Mouse (Mus musculus) cerebellum, postnatal 14 days (tissue): Measurements from ENCODE around the gene Smim24.

Experiments used
- DNase-seq, 2 experiments: peaks; one replicate each; pipeline ENCODE4 v3.0.0; 2021; ENCODE audit warnings: mixed read lengths in 2 of 2

Gene Smim24

DNA sequence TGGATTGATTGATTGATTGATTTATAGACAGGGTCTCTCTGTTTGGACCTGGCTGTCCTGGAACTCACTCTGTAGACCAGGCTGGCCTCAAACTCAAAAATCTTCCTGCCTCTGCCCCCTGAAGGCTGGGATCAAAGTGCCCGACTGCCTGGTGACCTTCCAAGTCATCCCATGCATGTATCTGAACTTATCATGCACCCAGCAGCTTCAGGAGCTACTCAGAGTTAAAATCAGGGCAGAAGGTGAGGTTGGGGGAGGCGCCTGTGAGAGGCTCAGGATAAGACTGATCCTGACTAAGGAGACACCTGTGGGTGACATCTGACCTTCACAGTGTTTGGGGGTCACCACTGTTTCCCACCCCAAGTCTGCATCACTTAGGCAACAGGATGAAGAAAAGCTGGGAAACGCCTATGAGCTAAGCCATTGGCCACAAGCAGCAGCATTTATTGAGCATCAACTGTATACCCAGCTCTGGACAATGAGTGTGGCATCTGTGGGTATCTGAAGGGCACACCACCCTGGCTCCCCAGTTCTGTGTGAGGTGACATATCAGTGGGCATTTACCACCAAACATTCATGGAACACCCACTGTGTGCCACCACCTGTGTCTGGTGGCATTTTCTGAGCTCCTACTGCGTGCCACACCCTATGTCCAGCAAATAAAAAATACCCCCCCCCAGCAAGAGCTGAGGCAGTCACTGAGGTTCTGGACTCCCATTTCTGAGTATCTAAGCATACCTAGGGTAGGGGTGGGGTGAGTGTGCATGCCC lies 30.8 kb downstream of the Smim24 start:
- DNase-seq, result peak; percentile 20 to 34

DNA sequence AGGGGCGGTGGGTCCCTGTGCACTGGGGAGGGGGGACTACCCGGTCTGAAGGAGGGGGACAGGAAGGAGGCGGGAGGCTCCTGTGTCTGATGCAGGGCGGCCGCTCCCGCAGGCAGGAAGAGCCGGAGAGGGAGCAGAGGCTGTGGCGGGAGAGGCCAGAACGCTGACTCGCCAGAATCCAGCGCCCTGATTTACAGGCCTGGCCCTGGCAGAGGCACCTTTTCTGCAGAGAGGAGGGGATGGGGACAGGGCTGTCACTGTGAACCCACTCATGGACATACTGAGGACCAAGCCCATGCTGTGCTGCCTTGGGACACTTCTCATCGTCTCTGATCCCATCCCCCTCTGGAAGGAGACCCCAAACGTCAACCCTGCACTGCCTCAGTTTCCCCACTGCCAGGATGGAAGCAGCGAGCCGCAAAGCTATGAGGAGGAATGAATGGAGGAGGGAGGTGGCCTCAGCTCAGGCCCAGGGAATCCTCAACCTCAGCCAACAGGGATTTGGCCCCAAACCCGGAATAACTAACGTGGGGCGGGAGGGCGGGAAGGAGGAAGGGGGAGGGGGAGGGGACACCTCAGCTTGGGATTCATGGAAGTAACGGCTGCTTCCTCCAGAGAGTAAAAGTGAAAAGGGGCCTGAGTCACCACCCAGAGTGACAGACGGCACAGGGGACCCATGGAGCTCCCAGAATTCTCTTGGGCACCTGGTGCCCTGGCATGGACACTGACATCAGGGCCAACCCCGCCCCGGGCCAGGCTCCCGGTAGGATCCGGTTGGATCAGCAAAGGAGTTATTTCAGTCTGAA lies 31.6 kb downstream of the Smim24 start:
- peak; percentile 84 to 86 for DNase-seq

GRCm38 (mm10) chr10:81425236-81425850 lies 32.5 kb downstream of the Smim24 start:
- DNase-seq, result peak; percentile 64 to 66

- DNase-seq, result peak; percentile 62 to 80
Measured at GRCm38 (mm10) chr10:81426081-81426671, 33.3 kb downstream of the Smim24 start.

DNA sequence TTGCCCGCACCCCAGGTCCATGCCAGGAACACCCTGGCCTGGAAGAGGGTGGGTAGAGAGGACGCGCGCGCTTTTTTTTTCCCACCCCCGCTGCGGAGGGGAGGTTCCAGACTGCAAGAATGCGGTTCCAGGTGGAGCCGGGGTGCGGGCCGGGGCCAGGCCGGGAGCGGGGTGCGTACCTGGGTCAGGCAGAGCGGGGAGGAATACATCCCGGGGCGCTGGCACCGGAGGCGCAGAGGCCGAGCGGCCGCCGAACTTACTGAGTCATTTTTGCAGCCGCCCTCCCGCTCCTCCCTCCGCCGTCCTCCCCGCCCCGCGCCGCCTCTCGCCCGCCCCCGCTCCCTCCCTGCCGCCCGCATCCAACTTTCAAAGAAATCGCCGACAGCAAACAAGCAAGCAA lies 34.0 kb downstream of the Smim24 start:
- peak; percentile 79 to 80 for DNase-seq

GRCm38 (mm10) chr10:81427327-81427726 lies 34.5 kb downstream of the Smim24 start:
- DNase-seq, result peak in 1 of 2 experiments; percentile 26

GRCm38 (mm10) chr10:81427804-81428506 lies 35.1 kb downstream of the Smim24 start:
- DNase-seq, result peak; percentile 59 to 64

GRCm38 (mm10) chr10:81428507-81428870 lies 35.6 kb downstream of the Smim24 start:
- DNase-seq, result no peak

GRCm38 (mm10) chr10:81429092-81429491 lies 36.2 kb downstream of the Smim24 start:
- DNase-seq, result peak; percentile 23 to 24

- DNase-seq, result peak; percentile 67 to 71
Measured at GRCm38 (mm10) chr10:81429605-81430061, 36.8 kb downstream of the Smim24 start.

DNA sequence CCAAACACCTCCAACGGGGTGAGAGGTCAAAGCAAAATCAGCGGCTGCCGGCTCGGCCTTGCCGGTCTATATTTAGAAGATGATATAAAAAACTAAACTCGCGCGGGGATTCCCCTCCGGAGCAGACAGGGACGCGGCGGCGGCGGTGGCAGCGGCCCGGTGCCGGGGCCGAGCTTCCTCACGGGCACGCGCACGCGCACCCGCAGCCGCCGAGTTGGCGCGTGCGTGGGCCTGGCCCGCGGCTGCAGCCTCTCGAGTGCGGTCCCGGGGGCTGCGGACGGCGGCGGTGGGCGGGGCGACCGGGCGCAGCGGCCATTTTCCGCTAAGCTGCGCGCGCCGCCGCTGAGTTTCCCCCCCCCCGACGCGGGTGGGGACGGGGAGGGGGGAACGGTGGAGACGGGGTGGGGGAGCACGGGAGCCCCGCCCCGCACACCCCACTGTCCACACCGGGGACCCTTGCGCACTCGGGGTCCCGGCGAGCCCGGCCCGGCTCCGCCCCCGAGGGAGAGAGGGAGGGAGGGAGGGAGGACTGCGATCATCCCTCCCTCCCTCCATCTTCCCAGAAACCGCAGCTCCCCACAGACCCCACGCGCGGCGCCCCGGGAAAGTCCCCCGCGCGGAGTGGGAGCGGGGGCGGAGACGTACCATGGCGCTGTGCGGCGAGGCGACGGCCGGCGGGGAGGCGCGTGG lies 37.4 kb downstream of the Smim24 start:
- DNase-seq, result peak; percentile 89 to 92

DNA sequence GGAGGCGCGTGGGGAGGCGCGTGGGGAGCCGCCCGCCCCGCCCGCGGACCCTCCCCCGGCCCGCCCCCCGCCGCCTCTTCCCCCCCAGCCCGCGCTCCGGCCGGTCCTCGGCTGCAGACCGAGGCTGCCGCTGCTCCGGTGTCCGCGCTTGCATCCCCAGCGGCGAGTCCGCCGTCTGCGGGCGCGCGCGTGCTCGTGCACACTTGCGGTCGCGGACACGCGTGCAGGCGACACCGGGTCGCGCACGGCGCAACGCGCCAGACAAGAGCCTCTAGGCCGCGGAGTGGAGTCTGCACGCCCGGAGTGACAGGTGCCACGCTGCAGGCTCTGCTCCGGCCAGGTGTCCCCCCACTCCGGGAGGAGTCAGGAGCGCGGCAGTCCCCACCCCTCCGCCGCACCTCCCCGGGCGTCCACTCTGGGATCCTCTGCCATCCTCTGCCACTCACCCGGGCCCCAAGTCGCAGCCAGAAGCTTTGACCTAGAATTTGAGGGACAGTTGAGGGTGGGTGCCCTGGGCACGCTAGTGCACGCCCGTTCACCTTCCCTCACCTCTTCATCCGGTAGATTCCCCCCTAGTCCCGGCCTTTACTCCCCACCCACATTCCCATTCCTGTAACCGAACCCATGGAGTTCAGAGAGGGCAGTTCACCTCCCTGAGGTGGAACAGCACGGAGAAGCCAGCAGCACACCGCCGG lies 38.1 kb downstream of the Smim24 start:
- peak; percentile 90 to 91 for DNase-seq

- DNase-seq, result peak; percentile 68 to 79
Measured at GRCm38 (mm10) chr10:81431526-81432168, 38.8 kb downstream of the Smim24 start.

- DNase-seq, result no peak
Measured at GRCm38 (mm10) chr10:81432169-81432867, 39.5 kb downstream of the Smim24 start.

DNA sequence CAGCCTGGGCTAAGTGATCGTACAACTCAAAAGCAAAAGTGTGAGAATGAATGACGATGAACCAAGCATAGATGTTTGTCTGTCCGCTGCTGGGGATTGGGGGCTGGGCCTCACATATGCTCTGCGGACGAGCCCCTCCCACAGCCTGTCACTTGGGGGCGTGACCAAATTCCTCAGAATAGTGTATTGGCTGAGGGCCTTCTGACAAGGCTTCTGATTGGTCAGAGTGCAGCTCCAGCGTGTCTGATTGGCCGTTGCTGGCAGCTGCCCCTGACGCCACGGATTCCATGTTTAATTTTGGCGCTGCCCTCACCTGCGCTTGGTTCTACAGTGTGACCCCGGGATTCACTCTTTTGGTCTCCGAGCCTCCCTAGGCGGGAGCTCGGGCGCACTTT lies 40.0 kb downstream of the Smim24 start:
- DNase-seq, result peak; percentile 95 to 96

DNA sequence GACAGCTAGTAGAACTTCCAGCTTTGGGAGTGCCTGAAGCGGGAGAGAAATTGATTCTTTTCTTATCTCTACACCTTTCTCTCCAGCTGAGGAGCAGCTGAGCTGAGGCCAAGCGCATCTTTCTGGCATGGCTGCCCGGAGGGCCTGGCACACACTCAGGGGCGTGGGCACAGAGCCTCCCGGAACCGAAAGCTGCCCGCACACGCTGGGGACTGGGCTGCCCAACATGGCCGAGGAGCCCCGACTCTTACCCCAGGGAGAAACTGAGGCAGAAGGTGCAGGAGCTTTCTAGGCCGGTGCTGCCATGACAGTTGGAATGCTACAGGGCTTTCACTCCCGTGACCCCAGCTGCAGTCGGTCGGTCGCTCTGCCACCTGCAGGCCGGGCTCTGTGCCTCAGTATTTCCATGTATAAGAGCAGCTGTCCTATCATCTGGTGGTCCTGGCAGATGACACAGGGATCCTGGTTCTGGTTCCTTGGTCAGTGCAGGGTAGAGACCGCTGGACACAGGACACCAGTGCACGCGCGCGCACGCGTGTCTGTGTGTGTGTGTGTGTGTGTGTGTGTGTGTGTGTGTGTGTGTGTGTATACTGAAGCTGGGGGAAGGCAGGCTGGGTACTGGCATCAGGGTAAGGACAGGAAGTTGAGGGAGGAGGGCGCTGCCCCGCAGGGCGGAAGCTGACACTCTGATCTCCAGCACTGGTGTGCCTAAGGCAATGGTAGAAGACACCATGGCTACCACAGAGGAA lies 40.9 kb downstream of the Smim24 start:
- DNase-seq, result peak; percentile 70 to 73

DNA sequence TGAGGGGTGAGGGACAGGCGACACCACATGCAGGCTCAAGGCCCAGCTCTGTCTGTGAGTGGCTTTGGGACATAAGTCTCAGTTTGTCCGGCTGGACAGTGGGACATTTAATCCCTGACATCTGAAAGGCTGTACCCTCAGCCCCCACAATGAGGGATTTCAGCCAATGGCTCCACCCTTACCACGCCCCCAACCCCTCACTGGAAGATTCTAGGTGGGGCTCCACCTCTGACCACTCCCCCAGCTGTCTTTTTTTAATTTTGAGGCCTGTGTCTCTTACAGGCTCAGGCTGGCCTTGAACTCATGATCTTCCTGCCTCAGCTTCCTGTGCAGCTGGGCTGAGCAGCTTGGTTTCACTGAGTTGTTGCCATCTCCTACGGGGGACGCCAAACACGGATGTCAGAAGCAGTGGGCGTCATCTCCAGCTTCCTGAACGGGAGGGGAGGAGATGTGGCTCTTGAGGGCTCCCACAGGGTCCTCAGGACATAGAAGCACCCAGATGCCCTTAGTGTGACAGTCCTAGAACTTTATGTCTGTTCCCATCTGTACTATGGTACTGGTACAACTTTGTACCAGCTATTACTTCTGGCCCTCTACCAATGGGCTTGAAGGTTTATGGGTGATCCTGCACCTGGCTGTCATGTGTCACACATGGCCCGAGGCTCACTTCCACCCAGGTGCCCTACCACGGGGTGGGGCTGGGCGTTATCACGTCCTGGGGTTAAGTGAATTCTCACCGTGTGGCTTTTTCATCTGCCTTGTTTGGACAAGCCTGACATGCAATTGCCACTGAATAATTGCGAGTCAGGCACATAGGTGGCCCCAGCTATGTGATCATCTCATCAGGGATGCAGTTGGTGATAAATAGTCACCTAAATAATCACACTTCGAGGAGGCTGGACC lies 41.8 kb downstream of the Smim24 start:
- DNase-seq, result peak in 1 of 2 experiments; percentile 51

GRCm38 (mm10) chr10:81435436-81435835 lies 42.6 kb downstream of the Smim24 start:
- DNase-seq, result peak; percentile 96 to 97
